Mouse (Mus musculus): ENCODE data around the gene Spdye4c. TPM values are rescaled to one million over a fixed set of nuclear protein-coding genes. Genes with fewer than 3 reads are reported as not detected.

Spdye4c gene
- total and polyA plus RNA-seq, 3 experiments = not detected

DNA sequence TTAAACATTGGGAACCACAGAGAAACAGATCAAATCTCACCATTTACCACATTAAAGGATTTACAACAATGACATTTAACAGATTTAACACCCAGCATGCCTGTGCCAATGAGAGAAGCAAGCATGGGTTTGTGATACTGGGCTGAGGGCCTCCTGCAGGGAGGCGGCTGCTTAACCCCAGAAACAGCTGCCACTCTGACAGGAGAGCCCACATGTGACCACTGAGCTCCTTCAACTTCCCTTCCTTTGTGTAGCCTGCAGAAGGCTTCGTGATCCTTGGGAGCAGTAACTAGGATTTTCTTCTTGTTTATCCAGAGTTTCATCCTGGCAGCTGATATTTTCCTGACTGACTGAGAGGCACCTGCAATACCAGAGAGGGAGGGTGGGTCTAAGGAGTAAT is 10.5 kb downstream of the Spdye4c start:
- no peak overlapping the region for H3K9ac ChIP-seq (ENCODE audit: control insufficient read depth, low read depth, low read length, poor library complexity, severe bottlenecking)
- DNase-seq (ENCODE audit: low read depth, low spot score) = no peak
- H3K4me3 ChIP-seq (ENCODE audit: control insufficient read depth in 1 of 2, insufficient read depth in 1 of 2, low read depth in 2 of 2, low read length in 2 of 2) = no peak overlapping the region
- no peaks in the 10 kb centered on the region for H3K36me3 ChIP-seq (ENCODE audit: control insufficient read depth in 1 of 2, insufficient read depth in 2 of 2, low read length in 2 of 2)
- no peaks in the 10 kb centered on the region for H3K4me1 ChIP-seq (ENCODE audit: control insufficient read depth in 1 of 2, insufficient read depth in 2 of 2, low read length in 2 of 2)
- TF ChIP-seq TBP (IDR thresholded peaks at IDR 0.05; ENCODE audit: low read depth, low read length) (no peak), MYC (IDR thresholded peaks at IDR 0.05; ENCODE audit: low read depth, low read length) (no peak), ELF1 (IDR thresholded peaks at IDR 0.05; ENCODE audit: low read depth, low read length) (no peak), CHD2 (IDR thresholded peaks at IDR 0.05; ENCODE audit: low read length) (no peak)
- no peaks in the 10 kb centered on the region for H3K9me3 ChIP-seq (replicated peaks; ENCODE audit: insufficient read depth, low read length)
- no peak overlapping the region for H3K27ac ChIP-seq (ENCODE audit: control insufficient read depth, low read depth, low read length)
- peaks cover 0 to 2% of the 10 kb centered on the region in 2 experiments; a peak in 3 of 4 replicates for H3K27me3 ChIP-seq (ENCODE audit: control insufficient read depth in 1 of 2, insufficient read depth in 2 of 2, low read length in 2 of 2)
- H3K79me2 ChIP-seq (ENCODE audit: control insufficient read depth, insufficient read depth, low read length, poor library complexity) = no peaks in the 10 kb centered on the region

DNA sequence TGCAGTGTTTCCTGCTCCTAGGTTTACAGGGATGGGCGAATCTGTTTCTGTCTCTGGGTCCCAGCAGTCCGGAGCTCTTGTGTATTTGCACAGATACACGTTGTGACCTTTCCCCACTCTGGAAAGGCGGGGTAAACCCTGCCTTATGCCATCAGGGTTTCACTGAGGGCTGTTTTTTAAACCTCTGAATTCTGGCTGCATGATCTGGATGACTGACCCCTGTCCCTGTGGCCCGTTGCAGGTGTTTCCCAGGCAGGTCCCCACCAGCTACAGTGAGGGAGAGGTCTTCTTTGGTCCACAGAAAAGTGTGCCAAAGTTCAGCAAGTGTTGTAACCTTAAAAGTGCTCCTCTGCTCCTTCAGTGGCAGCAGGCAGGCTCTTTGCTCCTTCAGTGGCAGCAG is 18.3 kb downstream of the Spdye4c start:
- DNase-seq (ENCODE audit: low read depth, low spot score) = no peak
- no peak overlapping the region for H3K9ac ChIP-seq (ENCODE audit: control insufficient read depth, low read depth, low read length, poor library complexity, severe bottlenecking)
- no peaks in the 10 kb centered on the region for H3K79me2 ChIP-seq (ENCODE audit: control insufficient read depth, insufficient read depth, low read length, poor library complexity)
- H3K9me3 ChIP-seq (replicated peaks; ENCODE audit: insufficient read depth, low read length) = no peaks in the 10 kb centered on the region
- H3K4me1 ChIP-seq (ENCODE audit: control insufficient read depth in 1 of 2, insufficient read depth in 2 of 2, low read length in 2 of 2) = no peaks in the 10 kb centered on the region
- H3K36me3 ChIP-seq (ENCODE audit: control insufficient read depth in 1 of 2, insufficient read depth in 2 of 2, low read length in 2 of 2) = peaks cover 0 to 15% of the 10 kb centered on the region in 2 experiments; a peak in 2 of 4 replicates
- no peak overlapping the region for H3K27ac ChIP-seq (ENCODE audit: control insufficient read depth, low read depth, low read length)
- no peaks in the 10 kb centered on the region for H3K27me3 ChIP-seq (ENCODE audit: control insufficient read depth in 1 of 2, insufficient read depth in 2 of 2, low read length in 2 of 2)
- no peak overlapping the region for H3K4me3 ChIP-seq (ENCODE audit: control insufficient read depth in 1 of 2, insufficient read depth in 1 of 2, low read depth in 2 of 2, low read length in 2 of 2)
- no peak for TF ChIP-seq E2F4 (IDR thresholded peaks at IDR 0.05; ENCODE audit: borderline replicate concordance, low read depth, low read length)
- no peak for TF ChIP-seq POLR2AphosphoS5 (IDR thresholded peaks at IDR 0.05; ENCODE audit: borderline replicate concordance, low read depth, low read length)
- no peak for TF ChIP-seq MEF2A (IDR thresholded peaks at IDR 0.05; ENCODE audit: extremely low read depth, insufficient replicate concordance, low read depth, low read length, poor library complexity, severe bottlenecking)
- TF ChIP-seq ZC3H11A (IDR thresholded peaks at IDR 0.05; ENCODE audit: low read depth, low read length) = no peak
- TF ChIP-seq SIN3A (IDR thresholded peaks at IDR 0.05; ENCODE audit: low read length) = no peak
- no peak for TF ChIP-seq SMC3 (IDR thresholded peaks at IDR 0.05; ENCODE audit: low read depth, low read length)
- no peak for TF ChIP-seq JUND (IDR thresholded peaks at IDR 0.05; ENCODE audit: low read depth, low read length)
- no peak for TF ChIP-seq TAL1 (IDR thresholded peaks at IDR 0.05; ENCODE audit: low read length)
- TF ChIP-seq MAX (IDR thresholded peaks at IDR 0.05; ENCODE audit: low read length) = no peak
- TF ChIP-seq UBTF (IDR thresholded peaks at IDR 0.05; ENCODE audit: borderline replicate concordance, insufficient read depth, low read depth, low read length) = no peak
- no peak for TF ChIP-seq TCF12 (IDR thresholded peaks at IDR 0.05; ENCODE audit: low read depth, low read length)
- TF ChIP-seq HCFC1 (IDR thresholded peaks at IDR 0.05; ENCODE audit: low read depth, low read length) = no peak
- TF ChIP-seq POLR2AphosphoS2 (IDR thresholded peaks at IDR 0.05; ENCODE audit: low read length) = no peak
- no peak for TF ChIP-seq CTCF (IDR thresholded peaks at IDR 0.05 in 2 of 3, conservative IDR thresholded peaks at IDR 0.05 in 1 of 3; ENCODE audit: control insufficient read depth in 1 of 3, insufficient read depth in 1 of 3, low read depth in 2 of 3, low read length in 3 of 3, poor library complexity in 1 of 3, severe bottlenecking in 1 of 3)
- no peak for TF ChIP-seq ELF1 (IDR thresholded peaks at IDR 0.05; ENCODE audit: low read depth, low read length)
